Mouse (Mus musculus) heart, postnatal 25 days (tissue): Measurements from ENCODE around the gene Gbf1. TPM values are rescaled to one million over a fixed set of nuclear protein-coding genes. Genes with fewer than 3 reads are reported as not detected.
A peak's percentile ranks its signal among the peaks of the same experiment; 100 is the strongest.

Experiments
- DNase-seq: peaks from one replicate; pipeline ENCODE4 v3.0.0; 2022; ENCODE audit warnings: low spot score
- intact Hi-C: fragments of 180-260 bp; cut with DNase I; formaldehyde crosslinking; loops from one replicate; pipeline ENCODE4 v1.15.1; 2025
- total RNA-seq, 2 experiments: library from RNA; stranded (reverse); gene quantifications; 2 replicates each; pipeline ENCODE4 v1.2.3; 2021

The Gbf1 gene
- total RNA-seq, 2 experiments from 2014 or later = 44.1 to 49.0 TPM

DNA sequence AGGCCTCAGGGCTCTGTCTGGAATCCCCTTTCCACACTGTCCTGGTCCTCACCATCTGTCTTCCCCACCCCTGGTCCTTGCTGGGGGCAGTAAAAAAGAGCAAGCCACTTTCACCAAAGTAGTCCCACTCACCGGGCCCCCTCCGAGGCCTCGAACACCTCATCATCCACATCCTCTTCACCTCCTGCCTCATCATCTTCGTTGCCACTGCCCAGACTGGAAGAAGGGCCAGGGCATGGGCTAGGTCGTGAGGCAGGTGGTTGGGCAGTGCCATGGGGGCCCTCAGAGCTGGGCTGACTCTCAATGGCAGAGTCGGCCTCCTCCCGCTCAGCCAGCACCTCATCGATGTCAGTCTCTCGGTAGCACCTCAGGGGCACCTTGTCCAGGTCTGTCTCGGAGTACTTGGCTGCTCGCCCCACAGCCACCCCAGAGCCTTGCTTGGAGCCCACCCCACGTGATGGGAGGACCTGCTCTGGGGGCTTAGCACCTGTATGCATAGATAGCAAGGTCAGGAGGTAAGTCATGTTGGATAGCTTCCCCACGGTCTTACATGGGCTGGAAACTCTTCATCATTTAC, 170.8 kb downstream of the Gbf1 start:
- no peak for DNase-seq
- intact Hi-C loops = no loop called here

- DNase-seq = no peak
- intact Hi-C loops = no loop called here
Observed at GRCm38 (mm10) chr19:46323716-46324115, 171.4 kb downstream of the Gbf1 start.

DNA sequence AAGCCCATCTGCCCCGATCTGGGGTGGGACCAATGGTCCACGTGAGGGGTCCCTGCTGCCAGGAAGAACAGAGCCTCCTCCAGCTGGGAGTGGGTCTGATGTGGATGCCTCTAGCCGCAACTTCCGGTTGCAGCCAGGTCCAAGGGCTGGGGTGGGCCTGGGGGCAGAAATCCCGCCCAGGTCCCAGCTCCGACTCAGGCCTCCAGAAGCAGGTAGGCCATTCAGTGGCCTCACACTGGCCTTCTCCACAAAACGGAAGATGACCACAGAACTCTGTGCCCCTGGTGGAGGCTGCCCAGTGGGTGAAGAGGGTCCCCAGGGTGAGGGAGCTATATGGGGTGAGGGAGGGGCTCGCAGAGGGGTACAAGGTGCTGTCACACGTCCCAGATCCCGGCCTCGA, 172.1 kb downstream of the Gbf1 start:
- no peak for DNase-seq
- intact Hi-C loops = no loop called here

- no peak for DNase-seq
- intact Hi-C loops = no loop called here
Observed at GRCm38 (mm10) chr19:46324918-46325317, 172.6 kb downstream of the Gbf1 start.

DNA sequence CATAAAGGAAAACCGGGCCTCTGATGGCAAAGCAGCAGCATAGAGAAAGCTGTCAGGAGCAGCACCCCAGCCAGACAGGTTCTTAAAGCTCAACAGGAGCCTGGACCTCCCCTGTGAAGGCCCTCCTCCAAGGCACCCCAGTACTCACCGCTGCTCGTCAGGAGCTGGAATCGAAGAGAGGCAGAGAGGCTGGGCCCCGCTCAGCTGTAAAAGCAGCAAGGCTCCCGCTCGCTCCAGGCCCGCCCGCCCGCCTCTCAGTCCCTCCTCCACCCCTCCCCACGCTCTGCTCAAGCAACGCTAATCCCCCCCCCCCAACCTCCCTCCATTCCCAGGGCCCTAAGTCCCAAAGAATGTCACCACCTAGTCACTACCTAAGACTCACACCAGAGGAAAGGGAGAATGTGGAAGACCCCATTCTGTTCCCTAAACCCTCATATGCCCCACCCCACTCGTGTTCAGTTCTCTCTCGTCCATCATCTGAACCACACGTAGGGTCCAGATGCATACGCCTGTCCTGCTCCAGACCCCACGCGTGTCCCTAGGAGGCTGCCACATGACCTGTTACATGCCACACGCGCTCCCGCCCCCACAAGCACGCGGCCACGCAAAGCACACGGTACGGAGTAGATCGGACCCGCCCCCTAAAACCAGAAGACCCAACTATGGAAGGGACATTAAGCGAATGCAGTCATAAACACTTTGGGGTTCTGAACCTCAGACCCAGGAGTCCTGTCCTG, 173.9 kb downstream of the Gbf1 start:
- intact Hi-C loops = loop anchor here (2.0 kb wide), 1 partner anchor 17 kb away; no protein-coding TSS in a partner anchor
- DNase-seq = no peak

DNA sequence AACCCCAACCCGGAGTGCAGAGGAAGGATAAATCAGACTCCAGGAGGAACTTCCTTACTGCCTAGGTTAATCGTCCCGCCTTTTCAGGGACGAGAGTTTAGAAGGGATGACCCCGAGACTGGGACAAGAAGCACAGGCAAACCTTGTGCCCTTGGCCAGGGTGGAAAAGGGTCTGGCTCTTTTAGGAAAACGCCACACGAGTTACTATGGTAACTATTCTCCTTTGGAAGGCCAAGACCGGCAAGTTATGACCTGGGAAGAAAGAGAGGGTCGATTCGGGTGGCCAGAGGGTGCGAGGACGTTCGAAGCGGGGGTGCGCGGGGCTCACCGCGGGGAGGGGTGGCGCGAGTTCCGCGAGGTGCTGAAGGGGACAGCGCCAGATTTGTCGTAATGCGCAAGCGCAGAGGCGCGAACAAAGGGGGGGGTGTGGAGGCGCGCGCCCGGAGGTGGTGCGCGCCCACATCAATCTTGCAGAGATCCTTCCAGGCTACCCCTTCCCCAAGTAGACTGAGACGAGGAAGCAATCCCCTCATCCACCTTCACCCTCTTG, 174.5 kb downstream of the Gbf1 start, which contains the start of gene Psd:
Gene Psd (minus strand): TSS at position 401 of the 550 bp plus-strand sequence.
- intact Hi-C loops = loop anchor here (2.0 kb wide), 1 partner anchor 18 kb away; no protein-coding TSS in a partner anchor
- no peak for DNase-seq

DNA sequence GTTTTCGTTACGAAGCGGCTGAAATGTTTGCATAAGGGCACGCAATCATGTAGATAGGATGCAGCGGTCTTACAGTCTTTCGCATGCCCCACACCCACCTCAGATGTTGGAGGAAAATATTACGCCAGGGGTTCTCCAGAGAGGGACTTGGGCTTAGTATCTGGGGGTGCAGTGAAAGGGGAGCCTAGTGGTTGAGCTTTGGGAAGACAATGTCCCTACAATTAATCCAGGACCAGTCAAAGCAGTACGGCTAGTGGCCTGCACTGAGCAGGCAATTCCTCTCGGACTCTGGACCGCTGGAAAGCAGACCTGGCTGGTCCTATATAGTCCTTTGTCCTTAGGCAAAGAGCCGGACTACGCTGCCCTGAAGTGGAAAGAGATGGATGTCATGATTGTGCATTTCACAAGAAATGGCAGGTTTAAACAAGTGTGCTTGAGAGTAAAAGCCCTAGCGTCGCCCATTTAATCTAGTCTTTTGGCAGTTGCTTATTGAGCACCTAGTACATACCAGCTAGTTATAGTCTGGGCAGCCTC, 175.3 kb downstream of the Gbf1 start:
- intact Hi-C loops = loop anchor here (2.0 kb wide), 1 partner anchor 19 kb away; no protein-coding TSS in a partner anchor
- no peak for DNase-seq

- DNase-seq = peak; percentile 91
- intact Hi-C loops = no loop called here
Observed at GRCm38 (mm10) chr19:46328081-46329030, 176.0 kb downstream of the Gbf1 start, which contains the start of gene Fbxl15. TSS of gene Fbxl15 (plus strand) at chr19:46328184.

DNA sequence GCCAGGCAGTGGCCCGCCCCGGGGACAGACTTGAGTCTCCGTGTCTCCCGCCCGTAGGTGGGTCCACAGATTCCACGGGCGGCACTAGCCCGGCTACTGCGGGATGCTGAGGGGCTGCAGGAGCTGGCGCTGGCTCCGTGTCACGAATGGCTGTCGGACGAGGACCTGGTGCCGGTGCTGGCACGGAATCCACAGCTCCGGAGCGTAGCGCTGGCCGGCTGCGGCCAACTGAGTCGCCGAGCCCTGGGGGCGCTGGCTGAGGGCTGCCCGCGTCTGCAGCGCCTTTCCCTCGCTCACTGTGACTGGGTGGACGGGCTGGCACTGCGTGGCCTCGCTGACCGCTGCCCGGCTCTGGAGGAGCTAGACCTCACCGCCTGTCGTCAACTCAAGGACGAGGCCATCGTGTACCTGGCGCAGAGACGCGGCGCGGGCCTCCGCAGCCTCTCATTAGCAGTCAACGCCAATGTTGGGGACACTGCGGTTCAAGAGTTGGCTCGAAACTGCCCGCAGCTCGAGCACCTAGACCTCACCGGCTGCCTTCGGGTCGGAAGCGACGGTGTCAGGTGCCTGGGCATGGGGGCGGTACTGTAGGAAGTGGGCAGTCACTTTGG, 176.8 kb downstream of the Gbf1 start:
- DNase-seq = no peak
- intact Hi-C loops = no loop called here

DNA sequence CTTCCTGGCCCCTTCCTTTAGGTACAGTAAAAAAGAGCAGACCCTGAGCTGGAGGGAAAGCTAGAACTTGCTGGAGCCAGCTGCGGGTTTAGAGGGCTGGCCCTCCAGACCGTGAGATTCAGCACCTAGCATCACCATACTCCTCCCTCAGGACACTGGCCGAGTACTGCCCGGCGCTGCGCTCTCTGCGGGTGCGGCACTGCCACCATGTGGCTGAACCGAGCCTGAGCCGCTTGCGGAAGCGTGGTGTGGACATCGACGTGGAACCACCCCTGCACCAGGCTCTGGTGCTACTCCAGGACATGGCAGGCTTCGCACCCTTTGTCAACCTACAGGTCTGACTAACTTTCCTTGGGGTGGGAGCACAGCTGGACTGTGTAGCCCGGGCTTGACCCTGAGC, 177.6 kb downstream of the Gbf1 start:
- intact Hi-C loops = no loop called here
- DNase-seq = peak; percentile 53

GRCm38 (mm10) chr19:46330696-46331095, 178.4 kb downstream of the Gbf1 start:
- intact Hi-C loops = no loop called here
- no peak for DNase-seq

- DNase-seq = no peak
- intact Hi-C loops = no loop called here
Observed at GRCm38 (mm10) chr19:46331326-46331725, 179.0 kb downstream of the Gbf1 start.

GRCm38 (mm10) chr19:46331936-46332335, 179.6 kb downstream of the Gbf1 start:
- intact Hi-C loops = no loop called here

GRCm38 (mm10) chr19:46332721-46333339, 180.5 kb downstream of the Gbf1 start:
- intact Hi-C loops = no loop called here

More at GRCm38 (mm10) chr19:46331936-46332335, 179.6 kb downstream of the Gbf1 start:
- DNase-seq = no peak

DNA sequence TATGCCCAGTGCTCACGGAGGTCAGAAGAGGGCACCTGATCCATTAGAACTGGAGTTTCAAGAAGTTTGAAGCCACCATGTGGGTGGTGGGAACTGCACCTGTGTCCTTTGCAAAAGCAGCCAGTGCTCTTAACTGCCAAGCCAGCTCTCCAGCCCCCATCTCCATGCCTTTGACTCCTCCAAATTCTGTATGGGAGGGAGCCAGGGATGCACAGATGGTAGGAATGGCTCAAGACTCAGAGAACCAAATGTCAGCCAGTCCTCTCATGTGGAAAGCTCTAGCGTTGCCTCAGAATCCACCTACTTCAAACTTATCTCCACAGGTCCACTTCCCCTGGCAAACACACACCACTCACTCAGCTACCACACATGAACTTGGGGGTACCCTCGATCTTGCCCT, 181.6 kb downstream of the Gbf1 start:
- intact Hi-C loops = no loop called here
- no peak for DNase-seq

More at GRCm38 (mm10) chr19:46332721-46333339, 180.5 kb downstream of the Gbf1 start:
- no peak for DNase-seq
